Mouse (Mus musculus): ENCODE data around the gene Fut2. TPM values are rescaled to one million over a fixed set of nuclear protein-coding genes. Genes with fewer than 3 reads are reported as not detected.
A peak's percentile ranks its signal among the peaks of the same experiment; 100 is the strongest.

Gene Fut2
- total and polyA plus RNA-seq, 2 experiments from 2014 or later, result 0.27 TPM; not detected in 1

DNA sequence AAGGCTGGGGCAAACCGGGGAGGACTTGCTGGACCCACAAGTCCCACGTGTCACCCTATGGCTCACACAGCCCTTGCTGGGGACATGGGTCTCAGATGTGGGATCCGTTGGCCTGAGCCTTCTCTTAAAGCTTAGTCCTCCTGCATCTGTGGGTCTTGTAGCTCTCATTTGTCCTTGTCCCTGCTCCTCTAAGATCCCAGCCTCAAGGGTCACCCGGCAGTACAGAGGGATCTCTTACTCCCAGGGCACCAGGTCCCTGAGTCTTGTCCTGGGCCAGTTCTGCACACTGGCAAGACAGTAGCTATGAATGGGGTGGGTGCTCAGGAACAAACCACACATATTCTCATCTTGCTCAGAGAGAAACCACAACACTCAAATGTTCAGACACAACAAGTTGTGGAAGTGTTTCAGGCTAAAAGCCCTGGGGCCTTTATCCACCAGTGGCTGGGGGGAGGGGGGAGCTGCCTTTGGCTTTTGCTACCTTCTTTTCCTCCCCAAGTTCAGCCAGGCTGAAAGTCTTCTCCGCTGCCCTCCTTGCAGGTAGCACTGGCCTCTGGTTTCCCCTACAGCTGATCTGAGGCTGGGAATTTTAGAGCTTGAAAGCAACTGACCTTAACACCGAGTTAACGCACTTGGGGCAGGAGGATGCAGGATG is 17.3 kb upstream of the Fut2 start, which contains the start of gene Ntn5:
Gene Ntn5, plus strand, starts transcription at position 627 of the 655 bp plus-strand sequence.
- Histone ChIP-seq H3K27ac (ENCODE audit: low read depth, low read length) (no peak within 1 kb of the TSS), H3K27me3 (ENCODE audit: insufficient read depth, low read length) (no peaks in the 10 kb centered on the region), H3K4me3 (ENCODE audit: low read depth, low read length) (no peak within 1 kb of the TSS), H3K36me3 (ENCODE audit: insufficient read depth, low read length) (no peaks in the 10 kb centered on the region), H3K4me2 (ENCODE audit: low read depth, low read length, poor library complexity, severe bottlenecking) (no peak within 1 kb of the TSS), H3K9me3 (ENCODE audit: low read length) (no peaks in the 10 kb centered on the region), H3K4me1 (ENCODE audit: insufficient read depth, low read length) (no peaks in the 10 kb centered on the region), H3K9ac (replicated peaks; ENCODE audit: low read length, poor library complexity, severe bottlenecking) (peak within 1 kb of the TSS; percentile 24; the same call in 1 of the 2 replicates)
- DNase-seq (ENCODE audit: low spot score) (no peak), ATAC-seq (ENCODE audit: low FRiP score) (no peak)
- no peak for TF ChIP-seq CTCF (IDR thresholded peaks at IDR 0.05)
- WGBS, result 83% methylated on average over 7 of the region's 7 CpGs

- no peaks in the 10 kb centered on the region for H3K4me1 ChIP-seq (ENCODE audit: insufficient read depth, low read length)
- 29% methylated on average over 14 of the region's 14 CpGs for WGBS
- ATAC-seq (ENCODE audit: low FRiP score), result peak; percentile 67
- no peak overlapping the region for H3K4me3 ChIP-seq (ENCODE audit: low read depth, low read length)
- H3K9me3 ChIP-seq (ENCODE audit: low read length), result no peaks in the 10 kb centered on the region
- H3K27ac ChIP-seq (ENCODE audit: low read depth, low read length), result peak overlapping the region; percentile 38
- H3K9ac ChIP-seq (replicated peaks; ENCODE audit: low read length, poor library complexity, severe bottlenecking), result no peak overlapping the region
- no peaks in the 10 kb centered on the region for H3K27me3 ChIP-seq (ENCODE audit: insufficient read depth, low read length)
- no peak overlapping the region for H3K4me2 ChIP-seq (ENCODE audit: low read depth, low read length, poor library complexity, severe bottlenecking)
- peak; percentile 94 for DNase-seq (ENCODE audit: low spot score)
- TF ChIP-seq CTCF (IDR thresholded peaks at IDR 0.05), result peak; percentile 98
- no peaks in the 10 kb centered on the region for H3K36me3 ChIP-seq (ENCODE audit: insufficient read depth, low read length)
These were observed 16.2 kb upstream of the Fut2 start for GRCm38 (mm10) chr7:45682144-45683126.

- ATAC-seq (ENCODE audit: low FRiP score), result no peak
- 88% methylated on average over 8 of the region's 8 CpGs for WGBS
- TF ChIP-seq CTCF (IDR thresholded peaks at IDR 0.05), result no peak
- Histone ChIP-seq H3K27me3 (ENCODE audit: insufficient read depth, low read length) (no peaks in the 10 kb centered on the region), H3K36me3 (ENCODE audit: insufficient read depth, low read length) (no peaks in the 10 kb centered on the region), H3K9ac (replicated peaks; ENCODE audit: low read length, poor library complexity, severe bottlenecking) (no peak overlapping the region), H3K4me1 (ENCODE audit: insufficient read depth, low read length) (no peaks in the 10 kb centered on the region), H3K4me3 (ENCODE audit: low read depth, low read length) (no peak overlapping the region), H3K9me3 (ENCODE audit: low read length) (no peaks in the 10 kb centered on the region), H3K27ac (ENCODE audit: low read depth, low read length) (no peak overlapping the region), H3K4me2 (ENCODE audit: low read depth, low read length, poor library complexity, severe bottlenecking) (no peak overlapping the region)
- no peak for DNase-seq (ENCODE audit: low spot score)
These were observed 15.0 kb upstream of the Fut2 start for GRCm38 (mm10) chr7:45681046-45681736.

DNA sequence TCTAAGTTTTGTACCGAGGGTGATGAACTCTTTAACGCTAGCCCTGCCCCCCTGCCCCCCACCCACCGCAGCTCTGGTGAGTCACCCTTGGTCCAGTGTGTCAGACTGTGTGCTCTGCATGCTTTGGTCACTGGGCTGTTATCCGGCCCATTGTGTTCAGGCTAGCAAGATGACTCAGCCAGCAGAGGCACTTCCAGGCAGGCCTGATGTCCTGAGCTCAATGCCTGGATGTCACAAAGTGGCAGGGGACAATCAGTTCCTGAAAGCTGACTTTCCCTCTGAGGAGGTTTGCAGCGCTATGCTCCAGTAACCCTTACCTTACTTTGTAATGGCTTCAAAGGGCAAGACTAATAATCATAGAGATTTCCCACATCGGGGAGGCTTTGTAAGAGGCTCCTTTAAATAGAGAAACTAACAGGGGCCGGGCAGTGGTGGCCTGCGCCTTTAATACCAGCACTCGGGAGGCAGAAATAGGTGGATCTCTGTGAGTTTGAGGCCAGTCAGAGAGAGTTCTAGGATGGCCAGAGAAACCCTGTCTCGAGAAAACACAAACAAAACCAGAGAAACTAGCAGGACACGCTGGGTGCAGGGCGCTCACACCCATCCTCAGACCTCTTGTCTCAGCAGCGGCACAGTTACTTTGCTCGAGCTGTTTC is 13.9 kb upstream of the Fut2 start:
- Histone ChIP-seq H3K36me3 (ENCODE audit: insufficient read depth, low read length) (no peaks in the 10 kb centered on the region), H3K4me3 (ENCODE audit: low read depth, low read length) (no peak overlapping the region), H3K9ac (replicated peaks; ENCODE audit: low read length, poor library complexity, severe bottlenecking) (no peak overlapping the region), H3K27me3 (ENCODE audit: insufficient read depth, low read length) (no peaks in the 10 kb centered on the region), H3K27ac (ENCODE audit: low read depth, low read length) (no peak overlapping the region), H3K9me3 (ENCODE audit: low read length) (no peaks in the 10 kb centered on the region), H3K4me1 (ENCODE audit: insufficient read depth, low read length) (no peaks in the 10 kb centered on the region), H3K4me2 (ENCODE audit: low read depth, low read length, poor library complexity, severe bottlenecking) (no peak overlapping the region)
- ATAC-seq (ENCODE audit: low FRiP score) (no peak), DNase-seq (ENCODE audit: low spot score) (no peak)
- 53% methylated on average over 14 of the region's 14 CpGs for WGBS
- no peak for TF ChIP-seq CTCF (IDR thresholded peaks at IDR 0.05)

DNA sequence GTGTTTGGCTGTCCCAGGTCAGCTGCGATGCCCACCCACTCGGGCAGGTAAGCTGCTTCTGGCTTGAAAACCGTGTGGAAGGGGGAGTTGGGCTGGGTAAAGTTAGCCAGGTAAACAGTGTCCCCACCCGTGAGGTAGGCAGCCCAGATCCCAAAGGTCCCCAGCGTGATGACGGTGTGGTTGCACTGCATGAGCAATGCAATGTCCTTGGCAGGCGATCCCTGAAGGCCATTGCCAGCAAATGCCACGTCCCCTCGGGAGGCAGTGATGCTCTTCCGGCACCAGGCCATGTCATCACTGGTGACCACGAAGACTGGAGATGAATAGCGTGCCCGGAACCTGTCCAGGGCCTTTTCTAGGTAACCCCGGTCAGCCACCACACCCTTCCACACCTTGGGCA is 12.3 kb upstream of the Fut2 start:
- Histone ChIP-seq H3K4me1 (ENCODE audit: insufficient read depth, low read length) (no peaks in the 10 kb centered on the region), H3K27ac (ENCODE audit: low read depth, low read length) (no peak overlapping the region), H3K4me2 (ENCODE audit: low read depth, low read length, poor library complexity, severe bottlenecking) (no peak overlapping the region), H3K27me3 (ENCODE audit: insufficient read depth, low read length) (no peaks in the 10 kb centered on the region), H3K9ac (replicated peaks; ENCODE audit: low read length, poor library complexity, severe bottlenecking) (no peak overlapping the region), H3K9me3 (ENCODE audit: low read length) (no peaks in the 10 kb centered on the region), H3K36me3 (ENCODE audit: insufficient read depth, low read length) (no peaks in the 10 kb centered on the region), H3K4me3 (ENCODE audit: low read depth, low read length) (no peak overlapping the region)
- DNase-seq (ENCODE audit: low spot score) (no peak), ATAC-seq (ENCODE audit: low FRiP score) (no peak)
- TF ChIP-seq CTCF (IDR thresholded peaks at IDR 0.05), result no peak
- WGBS, result 93% methylated on average over 14 of the region's 14 CpGs

All from midbrain, postnatal 0 days (tissue).